In genomic region chr1:89068812-89069211, GRCm38 (mm10) we compare ENCODE assay signal across 8 mouse cellular contexts. TPM values are rescaled to one million over a fixed set of nuclear protein-coding genes. Genes with fewer than 3 reads are reported as not detected.
DNase-seq lines count a peak whose midpoint lies in the region; ATAC-seq and TF ChIP-seq lines count a peak whose summit lies in the region.

No protein-coding gene starts in this region.

- H3K79me2 ChIP-seq in C2C12 (ENCODE audit: control insufficient read depth, insufficient read depth) = peaks cover 36% of the 10 kb centered on the region

- intact Hi-C loops in heart, postnatal 25 days (cut with DNase I) = no loop called here

- TF ChIP-seq POLR2A in embryonic fibroblast, embryonic 13.5 days (IDR thresholded peaks at IDR 0.05; ENCODE audit: low read depth, low read length) = no peak
- TF ChIP-seq POLR2A in cerebellum, adult 2 months (IDR thresholded peaks at IDR 0.05; ENCODE audit: borderline replicate concordance, insufficient read depth, low read length) = no peak

- H3K27ac ChIP-seq in heart, embryonic 11.5 days (ENCODE audit: low read depth, low read length) = peak overlapping the region; percentile 78; the same call in 1 of the 2 replicates
- peak overlapping the region; percentile 99 for H3K27ac ChIP-seq in embryonic fibroblast, embryonic 13.5 days (ENCODE audit: insufficient read depth, low read length)
- H3K27ac ChIP-seq in midbrain, embryonic 13.5 days = no peak overlapping the region
- H3K27ac ChIP-seq in cerebellum, adult 2 months (ENCODE audit: insufficient read depth, low read length) = no peak overlapping the region

- H3K4me2 ChIP-seq in heart, embryonic 11.5 days = peak overlapping the region; percentile 71
- peak overlapping the region; percentile 86 for H3K4me2 ChIP-seq in midbrain, embryonic 13.5 days (replicated peaks)

- no peaks in the 10 kb centered on the region for H3K27me3 ChIP-seq in heart, embryonic 11.5 days (ENCODE audit: control insufficient read depth, insufficient read depth, low read length)
- no peaks in the 10 kb centered on the region for H3K27me3 ChIP-seq in C2C12 (ENCODE audit: control insufficient read depth, insufficient read depth, insufficient read length)
- no peaks in the 10 kb centered on the region for H3K27me3 ChIP-seq in midbrain, embryonic 13.5 days
- no peaks in the 10 kb centered on the region for H3K27me3 ChIP-seq in cerebellum, adult 2 months (ENCODE audit: control insufficient read depth, insufficient read depth, low read length)

- WGBS in heart, embryonic 11.5 days (ENCODE audit: insufficient replicate concordance) = 64% methylated on average over 5 of the region's 5 CpGs
- WGBS in midbrain, embryonic 13.5 days = 60% methylated on average over 5 of the region's 5 CpGs
- 78% methylated on average over 5 of the region's 5 CpGs for WGBS in cerebellum, adult 2 months

- no peaks in the 10 kb centered on the region for H3K36me3 ChIP-seq in heart, embryonic 11.5 days (ENCODE audit: control insufficient read depth, insufficient read depth, low read length)
- H3K36me3 ChIP-seq in C2C12 (ENCODE audit: control insufficient read depth, insufficient read depth) = peaks cover 7% of the 10 kb centered on the region
- no peaks in the 10 kb centered on the region for H3K36me3 ChIP-seq in midbrain, embryonic 13.5 days

- TF ChIP-seq CTCF in C2C12 (IDR thresholded peaks at IDR 0.05; ENCODE audit: control insufficient read depth, insufficient read depth, insufficient read length) = no peak
- TF ChIP-seq CTCF in embryonic fibroblast, embryonic 13.5 days (IDR thresholded peaks at IDR 0.05; ENCODE audit: borderline replicate concordance, insufficient read depth, low read length) = no peak
- no peak for TF ChIP-seq CTCF in cerebellum, adult 2 months (IDR thresholded peaks at IDR 0.05; ENCODE audit: borderline replicate concordance, insufficient read depth, low read depth, low read length)

- H3K79me3 ChIP-seq in C2C12 (ENCODE audit: low read depth) = peaks cover 31% of the 10 kb centered on the region

- no peak for ATAC-seq in heart, embryonic 11.5 days (replicated peaks; ENCODE audit: insufficient number of reproducible peaks, low FRiP score, low TSS enrichment)
- ATAC-seq in midbrain, embryonic 13.5 days = no peak

- no peak overlapping the region for H3ac ChIP-seq in C2C12 (ENCODE audit: control insufficient read depth, insufficient read length, low read depth)

- peaks cover 26% of the 10 kb centered on the region for H3K4me1 ChIP-seq in heart, embryonic 11.5 days (ENCODE audit: control insufficient read depth, insufficient read depth, low read length)
- H3K4me1 ChIP-seq in embryonic fibroblast, embryonic 13.5 days (ENCODE audit: control insufficient read depth, insufficient read depth, low read length) = peaks cover 5% of the 10 kb centered on the region; the same call in 1 of the 2 replicates
- peaks cover 36% of the 10 kb centered on the region for H3K4me1 ChIP-seq in midbrain, embryonic 13.5 days (replicated peaks)
- H3K4me1 ChIP-seq in cerebellum, adult 2 months (ENCODE audit: control insufficient read depth, insufficient read depth, low read length) = no peaks in the 10 kb centered on the region; the same call in 1 of the 2 replicates

- no peaks in the 10 kb centered on the region for H3K9me3 ChIP-seq in heart, embryonic 11.5 days (replicated peaks; ENCODE audit: control insufficient read depth, low read length)
- no peaks in the 10 kb centered on the region for H3K9me3 ChIP-seq in midbrain, embryonic 13.5 days

- H3K9ac ChIP-seq in heart, embryonic 11.5 days (ENCODE audit: low read depth, low read length) = no peak overlapping the region
- peak overlapping the region; percentile 84; the same call in 1 of the 2 replicates for H3K9ac ChIP-seq in midbrain, embryonic 13.5 days (replicated peaks)

- H3K4me3 ChIP-seq in heart, embryonic 11.5 days (ENCODE audit: low read depth, low read length) = no peak overlapping the region
- no peak overlapping the region for H3K4me3 ChIP-seq in C2C12 (ENCODE audit: insufficient read depth, poor library complexity, severe bottlenecking)
- no peak overlapping the region for H3K4me3 ChIP-seq in embryonic fibroblast, embryonic 13.5 days (ENCODE audit: insufficient read depth, low read length)
- no peak overlapping the region for H3K4me3 ChIP-seq in midbrain, embryonic 13.5 days (replicated peaks)
- H3K4me3 ChIP-seq in cerebellum, adult 2 months (replicated peaks; ENCODE audit: insufficient read depth, low read depth, low read length) = no peak overlapping the region

- DNase-seq in heart, postnatal 25 days (ENCODE audit: low spot score) = no peak
- DNase-seq in cerebellum, adult 2 months = no peak
- DNase-seq in embryo, embryonic 9.5 days (ENCODE audit: extremely low spot score) = no peak
- DNase-seq in adrenal gland, adult 8-10 months = no peak

TF ChIP-seq in C2C12, 6 proteins besides CTCF, POLR2A, EP300 and RAD21:
- peak; percentile 24 for TF ChIP-seq MAX (IDR thresholded peaks at IDR 0.05)
- no peak for TF ChIP-seq FOSL1 (IDR thresholded peaks at IDR 0.05; ENCODE audit: insufficient read depth, low read length, poor library complexity, severe bottlenecking)
- no peak for TF ChIP-seq USF1 (IDR thresholded peaks at IDR 0.05; ENCODE audit: low read depth)
- no peak for TF ChIP-seq CEBPB (IDR thresholded peaks at IDR 0.05; ENCODE audit: low read depth)

RNA-seq across cellular contexts. Expression of gene Sh3bp4, which starts 1.4 kb away (rescaled TPM):
- polyA plus RNA-seq in heart, embryonic 11.5 days (2014; fragmentation: Nextera tagmentation; extraction: Ambion mirVana) = 15.3 and 25.2 TPM in 2 replicates
- total RNA-seq in heart, postnatal 25 days (2021) = 10 to 100 TPM; 10.5 to 13.2 TPM
- polyA plus RNA-seq in C2C12 (2012; fragmentation: generic; extraction: Trizol) = 24.0 TPM
- 19.8 and 21.7 TPM in 2 replicates for polyA plus RNA-seq in embryonic fibroblast, embryonic 13.5 days (2011; ENCODE audit: insufficient read length, low read depth, missing spikeins)
- polyA plus RNA-seq in midbrain, embryonic 13.5 days (2015; fragmentation: Nextera tagmentation; extraction: Ambion mirVana) = 12.1 and 13.2 TPM in 2 replicates
- polyA plus RNA-seq in cerebellum, adult 2 months (2012; rRNA removed) = 7.8 and 8.6 TPM in 2 replicates
- 10 to 100 TPM; 19.5 to 29.4 (median 26.4) TPM for total RNA-seq in adrenal gland, adult 8-10 months (2022)

Comparison
In these comparisons a context has a peak if more than half of its experiments do, and no peak if none do; other contexts are left out.
1. H3K27ac ChIP-seq: peak in heart, embryonic 11.5 days (single experiment) and embryonic fibroblast, embryonic 13.5 days (single experiment); none in midbrain, embryonic 13.5 days (single experiment) and cerebellum, adult 2 months (single experiment).